Mouse (Mus musculus) CD4-positive, CD25-positive, alpha-beta regulatory T cell, adult 9 weeks (primary cell): Measurements from ENCODE around the gene Paqr3. TPM values are rescaled to one million over a fixed set of nuclear protein-coding genes. Genes with fewer than 3 reads are reported as not detected.

ENCODE experiments used
- polyA plus RNA-seq: library from polyadenylated mRNA; unstranded; fragments of 100-300 nt; shearing (Covaris generic); gene quantifications from one replicate; pipeline ENCODE4 v1.2.1, GENCODE M21; 2017

Gene Paqr3
- 1.3 TPM for polyA plus RNA-seq

GRCm38 (mm10) chr5:97111207-97111910, at the start of gene Paqr3:
Gene Paqr3 (minus strand): TSS chr5:97111596.

Other genes starting within 250 kb of the Paqr3 start
- gene Bmp2k, start 113.9 kb downstream of the Paqr3 start, polyA plus RNA-seq = 2.4 TPM